Mouse (Mus musculus) right cerebral cortex, postnatal 10 days (tissue): ENCODE results near the gene Ccl20.

Experiments used
- DNase-seq, 2 experiments: peaks; one replicate each; pipeline ENCODE4 v3.0.0; 2021; ENCODE audit warnings: low spot score in 2 of 2

The Ccl20 gene

GRCm38 (mm10) chr1:83116447-83117137, at the start of gene Ccl20:
Gene Ccl20 (plus strand): TSS chr1:83116766.
- DNase-seq, result no peak

DNA sequence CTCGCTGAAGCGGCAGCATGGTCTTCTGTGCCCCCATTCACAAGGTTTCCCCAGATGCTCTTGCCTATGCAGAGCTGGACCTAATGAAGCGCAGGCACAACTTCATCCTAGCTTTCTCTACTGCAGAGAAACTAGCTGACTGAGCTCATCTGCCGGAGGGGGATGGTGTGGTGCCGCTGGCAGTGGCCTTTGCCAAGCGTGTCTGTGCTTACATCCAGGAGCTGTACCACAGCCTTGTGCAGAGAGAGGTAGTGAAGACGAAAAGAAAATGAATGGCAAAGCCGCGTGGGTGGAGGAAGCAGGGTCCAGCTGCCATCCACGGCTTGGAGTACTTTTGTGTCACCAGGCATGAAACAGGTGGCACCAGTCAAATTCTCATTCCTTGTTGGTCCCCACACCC, 49.4 kb upstream of the Ccl20 start:
- DNase-seq, result peak; percentile 26 to 42

GRCm38 (mm10) chr1:83075526-83076189, 40.9 kb upstream of the Ccl20 start:
- no peak for DNase-seq

DNA sequence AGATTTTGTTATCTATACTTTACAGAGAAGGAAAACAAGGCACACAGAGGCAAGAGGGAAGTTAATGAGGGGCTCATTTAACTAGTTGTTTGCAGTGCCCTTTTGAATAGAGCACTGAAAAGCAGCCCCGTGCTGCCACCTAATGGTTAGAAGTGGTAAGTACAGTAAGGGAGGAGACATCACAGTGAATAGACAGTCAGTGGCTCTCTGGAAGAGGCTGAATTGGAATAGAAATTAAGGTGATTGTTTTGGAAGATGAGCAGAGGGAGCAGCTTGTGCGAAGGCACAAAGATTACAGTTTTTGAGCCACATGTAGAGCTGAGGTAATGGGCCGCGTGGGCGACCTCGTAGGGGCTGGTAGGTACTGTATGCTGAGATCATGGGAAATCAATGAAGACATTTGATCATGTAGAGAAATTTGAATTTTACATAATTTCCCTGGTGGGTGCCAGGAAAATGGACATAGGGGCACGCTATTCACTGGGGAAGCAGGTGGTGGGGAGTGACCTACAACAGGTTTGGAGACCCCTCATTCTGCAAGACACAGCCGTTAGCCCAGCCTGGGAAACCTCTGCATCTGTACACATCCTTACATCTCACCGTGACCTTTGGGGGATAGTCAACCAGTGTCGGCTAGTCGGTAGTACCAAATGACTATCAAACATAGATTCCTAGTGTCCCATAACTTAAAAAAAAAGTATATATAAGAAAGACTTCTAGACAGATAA, 40.2 kb upstream of the Ccl20 start:
- peak; percentile 59 to 62 for DNase-seq

DNA sequence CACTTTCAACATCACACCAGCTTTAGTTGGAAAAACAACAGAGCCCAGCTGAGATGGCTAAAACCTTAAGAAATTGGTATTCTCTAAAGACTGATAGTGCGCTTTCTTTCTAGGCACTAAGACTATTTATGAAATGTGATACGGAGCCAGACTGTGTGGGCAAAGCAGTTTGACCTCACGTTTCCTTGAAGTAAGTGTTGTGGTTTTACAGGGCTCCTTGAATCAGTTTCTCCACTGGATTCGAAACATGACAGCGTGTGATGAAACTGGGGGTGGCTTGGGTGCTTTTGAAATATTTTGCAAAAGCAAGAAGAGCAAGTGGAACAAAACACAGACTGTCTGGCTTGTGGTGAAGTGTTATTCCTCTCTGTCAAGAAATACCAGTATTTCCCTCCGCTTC, 39.5 kb upstream of the Ccl20 start:
- DNase-seq, result no peak

- DNase-seq, result no peak
Measured at GRCm38 (mm10) chr1:83084790-83085189, 31.8 kb upstream of the Ccl20 start.

- DNase-seq, result no peak
Measured at GRCm38 (mm10) chr1:83091268-83091667, 25.3 kb upstream of the Ccl20 start.

DNA sequence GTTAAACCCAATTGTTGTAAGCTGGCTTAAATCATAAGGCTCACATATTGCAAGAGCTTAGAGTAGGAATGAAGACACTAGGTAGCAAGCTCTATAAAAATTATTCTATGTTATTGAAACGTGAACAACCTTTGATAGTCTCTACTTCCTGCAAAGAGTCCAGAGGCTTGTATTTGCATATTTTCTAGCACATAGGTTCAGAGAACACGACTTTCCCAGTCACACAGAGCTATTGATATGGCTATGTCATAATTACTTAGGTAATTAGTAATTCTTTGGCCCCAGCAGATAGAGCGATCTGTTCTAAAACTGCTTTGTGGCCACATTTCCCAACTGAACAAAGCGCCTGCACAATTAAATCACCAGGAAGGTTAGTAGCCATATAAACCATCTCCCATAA, 19.6 kb upstream of the Ccl20 start:
- DNase-seq, result no peak

- no peak for DNase-seq
Measured at GRCm38 (mm10) chr1:83099160-83099559, 17.4 kb upstream of the Ccl20 start.

DNA sequence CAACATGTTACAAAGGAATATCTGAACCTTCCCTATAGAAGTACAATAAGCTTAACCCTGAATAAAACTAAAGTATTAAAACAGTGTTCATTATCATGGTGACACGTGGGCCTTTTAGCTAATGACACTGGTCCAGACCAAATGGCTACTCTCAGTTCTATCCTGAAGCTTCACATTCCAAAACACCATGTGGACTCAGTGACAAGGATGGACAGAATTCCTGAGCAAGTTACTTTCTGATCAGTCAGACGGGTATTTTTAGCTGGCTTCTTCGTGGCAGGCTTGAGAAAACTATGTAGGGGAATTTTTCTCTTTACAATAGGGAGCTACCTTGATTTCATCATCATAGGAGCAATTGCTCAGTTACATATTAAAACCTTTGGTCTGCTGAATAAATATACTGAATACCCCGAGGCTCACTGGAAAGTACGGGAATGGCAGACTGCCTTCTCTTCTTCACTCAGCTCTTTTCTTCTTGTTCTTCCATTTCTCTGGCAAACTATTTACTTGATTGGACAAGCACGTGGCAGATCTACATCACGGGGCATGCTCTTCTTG, 16.9 kb upstream of the Ccl20 start:
- no peak for DNase-seq

- peak; percentile 29 to 34 for DNase-seq
Measured at GRCm38 (mm10) chr1:83101891-83102290, 14.7 kb upstream of the Ccl20 start.

DNA sequence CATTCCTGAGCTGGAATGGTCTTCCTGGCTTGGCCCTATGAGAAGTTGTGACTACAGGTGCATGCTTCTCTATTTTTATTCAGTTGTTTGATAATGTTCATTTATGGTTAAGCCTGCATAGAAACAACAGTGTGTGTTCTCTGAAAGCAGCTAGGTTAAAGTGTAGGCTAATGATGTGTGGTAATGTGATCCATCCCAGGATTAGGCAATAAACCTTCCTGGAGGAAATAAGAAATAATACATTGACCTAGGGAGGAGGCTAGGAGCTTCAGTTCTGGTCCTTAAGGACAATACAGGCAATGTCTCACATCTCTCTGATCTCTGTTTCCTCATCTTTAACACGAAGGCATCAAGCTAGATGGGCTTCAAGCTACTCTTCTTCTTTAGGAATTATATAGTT, 11.1 kb upstream of the Ccl20 start:
- DNase-seq, result no peak

DNA sequence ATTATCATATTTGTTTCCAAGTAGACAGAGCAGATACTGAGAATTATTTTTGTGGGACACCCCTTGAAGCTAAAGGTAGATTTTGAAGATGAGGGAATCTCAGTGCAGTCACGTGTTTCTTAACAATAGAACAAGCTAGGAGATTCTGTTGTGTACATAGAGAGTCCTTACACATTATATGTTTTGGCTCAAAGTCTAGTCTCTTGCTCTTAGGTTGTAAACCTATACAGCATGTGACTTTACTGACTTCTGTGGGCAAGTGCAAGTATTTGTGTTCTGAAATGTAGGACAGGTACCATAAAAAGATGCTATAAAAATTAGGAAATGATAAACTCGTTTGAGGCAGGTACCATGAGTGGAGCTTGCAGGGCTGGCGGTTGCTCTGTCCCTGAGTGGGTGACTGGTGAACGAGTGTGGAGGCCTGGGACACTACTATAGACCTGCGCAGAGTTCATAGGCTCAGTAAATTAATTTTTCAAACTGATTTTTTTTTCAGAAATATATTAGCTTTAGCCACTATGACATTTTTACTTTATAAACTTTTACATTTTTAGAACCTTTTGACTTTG, 9.1 kb upstream of the Ccl20 start:
- no peak for DNase-seq

DNA sequence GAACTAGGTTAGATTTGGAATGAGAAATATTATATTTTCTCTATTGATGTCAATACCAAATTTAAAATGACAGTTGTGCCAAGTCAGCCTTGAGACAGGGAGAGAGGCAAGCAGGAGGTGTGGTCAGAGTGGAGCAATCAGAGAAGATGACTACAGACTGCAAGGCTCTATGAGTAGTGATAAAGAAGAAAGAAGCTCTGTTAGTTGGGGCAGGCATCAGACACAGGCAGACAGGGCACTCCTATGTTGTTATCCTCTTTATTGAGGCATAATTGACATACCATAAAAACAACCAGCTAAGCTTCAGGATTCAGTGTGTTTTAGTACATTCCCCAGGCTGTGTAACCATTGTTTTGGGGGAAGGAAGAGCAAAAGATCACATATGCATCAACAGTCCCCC, 5.6 kb upstream of the Ccl20 start:
- no peak for DNase-seq

DNA sequence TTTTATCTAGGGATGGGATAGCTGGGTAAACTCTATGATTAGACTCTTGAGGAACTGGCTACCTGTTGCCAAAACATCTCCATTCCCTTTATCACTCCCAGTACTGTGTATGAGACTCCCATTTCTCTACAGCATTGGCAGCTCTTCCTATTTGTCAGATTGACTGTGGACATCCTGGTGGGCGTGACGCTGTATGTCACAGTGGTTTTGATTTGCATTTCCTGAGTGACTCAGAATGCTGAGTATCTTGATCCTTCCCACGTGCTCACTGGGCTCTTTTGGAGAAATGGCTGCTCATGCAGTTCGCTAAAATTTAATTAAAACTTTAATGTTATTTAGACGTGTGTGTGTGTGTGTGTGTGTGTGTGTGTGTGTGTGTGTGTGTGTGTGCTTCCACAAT, 4.8 kb upstream of the Ccl20 start:
- no peak for DNase-seq

- no peak for DNase-seq
Measured at GRCm38 (mm10) chr1:83117217-83117616, 651 bp downstream of the Ccl20 start.

GRCm38 (mm10) chr1:83117661-83118060, 1.1 kb downstream of the Ccl20 start:
- DNase-seq, result peak; percentile 26 to 56

DNA sequence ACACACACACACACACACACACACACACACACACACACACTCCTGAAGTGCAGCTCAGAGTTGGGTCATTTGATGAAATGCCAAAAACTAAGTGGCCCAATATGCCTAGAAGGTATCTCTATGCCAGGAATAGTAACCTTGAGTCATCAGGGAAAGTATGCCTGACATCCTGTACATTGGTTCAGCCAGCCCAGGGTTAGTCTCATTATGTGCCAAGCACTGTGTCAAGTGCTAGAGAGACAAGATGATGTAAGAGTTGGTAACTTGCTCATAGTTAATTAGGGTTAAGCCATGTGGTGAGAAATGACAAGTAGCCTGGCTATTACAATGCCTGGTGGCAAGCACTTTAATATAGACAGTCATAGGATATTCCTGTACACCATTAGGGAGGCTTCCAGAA, 3.3 kb downstream of the Ccl20 start:
- DNase-seq, result no peak

- DNase-seq, result no peak
Measured at GRCm38 (mm10) chr1:83120312-83120711, 3.7 kb downstream of the Ccl20 start.

DNA sequence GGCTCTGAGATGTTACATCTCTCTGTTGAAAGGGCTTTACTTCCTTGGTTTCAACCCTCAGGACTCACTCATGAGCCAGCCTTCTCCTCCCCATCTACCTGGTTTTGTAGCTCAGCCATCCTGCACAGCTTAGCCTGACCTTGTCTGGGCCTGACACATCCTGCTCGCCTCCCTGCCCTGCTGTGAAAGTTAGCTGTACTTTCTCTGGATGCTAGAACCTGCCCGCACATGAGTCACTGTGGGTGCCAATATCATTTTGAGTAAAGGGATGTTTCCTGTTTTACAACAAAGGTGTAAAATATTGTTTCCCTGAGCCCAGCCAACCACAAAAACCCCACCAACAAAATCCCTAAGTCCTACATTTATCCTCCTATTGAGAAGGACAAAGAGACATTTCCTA, 6.6 kb downstream of the Ccl20 start:
- no peak for DNase-seq

GRCm38 (mm10) chr1:83135829-83136228, 19.3 kb downstream of the Ccl20 start:
- no peak for DNase-seq

DNA sequence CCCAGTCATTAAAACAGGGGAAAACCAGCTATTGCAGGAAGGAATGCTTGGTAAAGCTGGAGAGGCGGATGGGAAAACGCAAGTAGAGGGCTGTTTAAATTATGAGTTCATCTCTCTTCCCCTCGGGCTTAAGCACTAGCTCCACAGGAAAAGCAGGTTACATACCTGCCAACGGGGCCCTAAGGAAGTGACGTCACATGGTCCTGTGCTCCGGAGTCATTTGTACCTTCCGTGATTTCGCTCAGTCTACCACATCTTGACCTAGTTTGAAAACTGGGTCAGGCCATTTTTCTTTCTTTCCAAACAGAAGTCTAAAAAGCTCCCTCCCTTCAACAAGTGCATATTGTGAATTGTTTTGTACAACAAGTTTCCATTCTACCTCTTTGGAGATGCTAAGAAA, 21.3 kb downstream of the Ccl20 start:
- no peak for DNase-seq
